Mouse (Mus musculus) kidney, embryonic 14.5 days (tissue): ENCODE measurements around the gene Scfd2. TPM values are rescaled to one million over a fixed set of nuclear protein-coding genes. Genes with fewer than 3 reads are reported as not detected.

Source experiments
- ATAC-seq: fragments of 200-750 bp; cut with Nextera tagmentation; 2 replicates; pipeline ENCODE4 v1.8.0; 2017; ENCODE audit warnings: moderate number of reproducible peaks, mild to moderate bottlenecking, moderate TSS enrichment, moderate library complexity; ENCODE audit not compliant: low FRiP score, low TSS enrichment
- H3K27ac ChIP-seq: fragments of 300-500 bp; sonication (generic); 2 replicates; pipeline ENCODE4 v1.5.1; 2014; ENCODE audit warnings: low read depth, mild to moderate bottlenecking, low read length, moderate library complexity, mixed read lengths
- H3K27me3 ChIP-seq: fragments of 300-500 bp; sonication (generic); 2 replicates; pipeline ENCODE4 v1.6.1; 2014; ENCODE audit warnings: mild to moderate bottlenecking, low read length; ENCODE audit not compliant: control insufficient read depth, insufficient read depth
- H3K36me3 ChIP-seq: fragments of 300-500 bp; sonication (generic); 2 replicates; pipeline ENCODE4 v1.6.1; 2014; ENCODE audit warnings: low read length, mixed read lengths; ENCODE audit not compliant: control insufficient read depth, insufficient read depth
- H3K4me1 ChIP-seq: fragments of 300-500 bp; sonication (generic); 2 replicates; pipeline ENCODE4 v1.6.1; 2014; ENCODE audit warnings: low read length, mixed read lengths; ENCODE audit not compliant: control insufficient read depth, insufficient read depth
- H3K4me2 ChIP-seq: fragments of 300-500 bp; sonication (generic); replicated peaks from 2 replicates; pipeline ENCODE4 v1.6.1; 2014; ENCODE audit warnings: low read depth, mild to moderate bottlenecking, low read length
- H3K4me3 ChIP-seq: fragments of 300-500 bp; sonication (generic); 2 replicates; pipeline ENCODE4 v1.5.1; 2014; ENCODE audit warnings: mild to moderate bottlenecking, low read length
- H3K9ac ChIP-seq: fragments of 300-500 bp; sonication (generic); 2 replicates; pipeline ENCODE4 v1.6.1; 2014; ENCODE audit warnings: low read depth, mild to moderate bottlenecking, low read length, moderate library complexity
- H3K9me3 ChIP-seq: fragments of 300-500 bp; sonication (generic); 2 replicates; pipeline ENCODE4 v1.6.1; 2016; ENCODE audit warnings: low read length; ENCODE audit not compliant: control insufficient read depth
- WGBS: fragments of 180-500 bp; shearing (Covaris S2); extraction: QIAGEN DNeasy Blood & Tissue Kit; methylation state at CpG from one replicate; pipeline ENCODE4 v1.1.7; 2014; 5-methylcytosine and 5-hydroxymethylcytosine counted together
- polyA plus RNA-seq: library from polyadenylated mRNA; unstranded; fragments of >200 nt; fragmentation: Nextera tagmentation; extraction: Ambion mirVana; gene quantifications from 2 replicates; pipeline ENCODE4 v1.2.1, GENCODE M21; 2014

Scfd2 gene
- polyA plus RNA-seq, 1 experiment from 2014 or later: 18.3 TPM

DNA sequence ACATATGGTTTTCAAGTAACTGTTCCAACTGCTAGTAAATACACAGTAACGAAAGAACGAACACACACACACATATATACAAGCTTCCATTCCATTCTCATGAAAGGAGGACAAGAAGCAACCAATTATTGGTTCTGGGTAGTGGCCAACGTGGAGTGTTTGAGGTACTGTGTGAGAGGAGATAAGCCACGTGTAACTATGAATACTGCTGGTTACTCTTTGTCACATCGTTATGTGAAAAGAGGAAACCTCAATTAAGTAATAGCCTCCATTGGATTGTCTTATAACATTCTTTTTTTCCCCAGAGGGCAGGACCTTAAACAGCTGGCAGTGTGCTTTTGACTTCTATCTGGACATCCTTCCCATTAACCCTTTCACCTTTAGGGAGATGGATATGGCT lies 4.5 kb downstream of the Scfd2 start:
- no peak overlapping the region for H3K4me3 ChIP-seq
- H3K27ac ChIP-seq: no peak overlapping the region
- no peak overlapping the region for H3K4me2 ChIP-seq
- H3K4me1 ChIP-seq: peaks cover 12% of the 10 kb centered on the region; the same call in 1 of the 2 replicates
- H3K9me3 ChIP-seq: no peaks in the 10 kb centered on the region
- WGBS: 88% methylated on average over 5 of the region's 5 CpGs
- ATAC-seq: no peak
- no peaks in the 10 kb centered on the region for H3K36me3 ChIP-seq
- H3K9ac ChIP-seq: no peak overlapping the region
- H3K27me3 ChIP-seq: no peaks in the 10 kb centered on the region

- Histone ChIP-seq H3K27ac (no peak overlapping the region), H3K4me1 (no peaks in the 10 kb centered on the region), H3K4me3 (no peak overlapping the region), H3K4me2 (no peak overlapping the region), H3K27me3 (no peaks in the 10 kb centered on the region), H3K36me3 (no peaks in the 10 kb centered on the region), H3K9me3 (no peaks in the 10 kb centered on the region), H3K9ac (no peak overlapping the region)
- ATAC-seq: no peak
Measured at GRCm38 (mm10) chr5:74511686-74512085, 19.9 kb downstream of the Scfd2 start.

- no peak for ATAC-seq
- Histone ChIP-seq H3K9ac (no peak overlapping the region), H3K27ac (no peak overlapping the region), H3K4me1 (no peaks in the 10 kb centered on the region), H3K36me3 (no peaks in the 10 kb centered on the region), H3K4me2 (no peak overlapping the region), H3K4me3 (no peak overlapping the region), H3K27me3 (no peaks in the 10 kb centered on the region), H3K9me3 (no peaks in the 10 kb centered on the region)
- WGBS: 82% methylated on average over 3 of the region's 3 CpGs
Measured at GRCm38 (mm10) chr5:74492705-74493104, 38.9 kb downstream of the Scfd2 start.

- H3K9ac ChIP-seq: no peak overlapping the region
- no peak overlapping the region for H3K27ac ChIP-seq
- H3K4me2 ChIP-seq: no peak overlapping the region
- H3K4me3 ChIP-seq: no peak overlapping the region
- no peaks in the 10 kb centered on the region for H3K27me3 ChIP-seq
- no peaks in the 10 kb centered on the region for H3K36me3 ChIP-seq
- no peaks in the 10 kb centered on the region for H3K4me1 ChIP-seq
- no peaks in the 10 kb centered on the region for H3K9me3 ChIP-seq
- ATAC-seq: no peak
- 93% methylated on average over 4 of the region's 4 CpGs for WGBS
Measured at GRCm38 (mm10) chr5:74484646-74485045, 46.9 kb downstream of the Scfd2 start.

GRCm38 (mm10) chr5:74482633-74483032 lies 48.9 kb downstream of the Scfd2 start:
- no peaks in the 10 kb centered on the region for H3K4me1 ChIP-seq
- H3K27ac ChIP-seq: no peak overlapping the region
- 67% methylated on average over 6 of the region's 6 CpGs for WGBS
- no peak for ATAC-seq
- H3K27me3 ChIP-seq: no peaks in the 10 kb centered on the region
- no peaks in the 10 kb centered on the region for H3K36me3 ChIP-seq
- H3K9me3 ChIP-seq: no peaks in the 10 kb centered on the region
- H3K4me3 ChIP-seq: no peak overlapping the region
- no peak overlapping the region for H3K4me2 ChIP-seq
- H3K9ac ChIP-seq: no peak overlapping the region

DNA sequence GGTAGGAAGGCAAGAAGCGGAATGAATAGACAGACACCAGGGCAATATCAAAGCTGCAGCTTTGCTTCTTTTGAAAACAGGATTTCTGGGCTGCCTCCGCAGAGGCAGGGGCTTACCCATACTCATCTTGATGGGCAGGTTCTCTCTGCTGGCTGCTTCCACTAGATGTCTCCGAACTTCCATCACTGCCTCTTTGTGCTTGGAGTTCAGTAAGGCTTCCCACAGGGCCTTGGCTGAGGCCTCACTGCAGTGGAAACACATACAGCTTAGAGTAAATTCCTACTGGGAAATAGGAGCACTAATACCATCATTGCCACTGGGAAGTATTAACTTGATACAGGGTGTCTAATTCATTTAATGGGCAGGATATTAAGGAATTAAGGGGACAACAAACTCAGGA lies 49.5 kb downstream of the Scfd2 start:
- Histone ChIP-seq H3K9ac (no peak overlapping the region), H3K4me1 (0 out of 2 replicates have a peak, but pooled peaks cover 2% of the 10 kb centered on the region), H3K36me3 (no peaks in the 10 kb centered on the region), H3K27ac (no peak overlapping the region), H3K4me3 (no peak overlapping the region), H3K4me2 (no peak overlapping the region), H3K27me3 (no peaks in the 10 kb centered on the region), H3K9me3 (no peaks in the 10 kb centered on the region)
- no peak for ATAC-seq
- WGBS: 70% methylated on average over 3 of the region's 3 CpGs

GRCm38 (mm10) chr5:74480409-74480808 lies 51.1 kb downstream of the Scfd2 start:
- ATAC-seq: peak; percentile 57; the same call in 1 of the 2 replicates
- WGBS: 60% methylated on average over 4 of the region's 4 CpGs
- Histone ChIP-seq H3K9ac (no peak overlapping the region), H3K4me1 (0 out of 2 replicates have a peak, but pooled peaks cover 2% of the 10 kb centered on the region), H3K36me3 (no peaks in the 10 kb centered on the region), H3K4me3 (no peak overlapping the region), H3K27me3 (no peaks in the 10 kb centered on the region), H3K4me2 (no peak overlapping the region), H3K9me3 (no peaks in the 10 kb centered on the region), H3K27ac (0 out of 2 replicates have a peak overlapping the region, but pooled peaks have one; percentile 30)

- Histone ChIP-seq H3K9ac (no peak overlapping the region), H3K4me3 (no peak overlapping the region), H3K36me3 (no peaks in the 10 kb centered on the region), H3K4me2 (no peak overlapping the region), H3K9me3 (no peaks in the 10 kb centered on the region), H3K4me1 (0 out of 2 replicates have a peak, but pooled peaks cover 2% of the 10 kb centered on the region), H3K27me3 (no peaks in the 10 kb centered on the region), H3K27ac (peak overlapping the region; percentile 67)
- no peak for ATAC-seq
- WGBS: 56% methylated on average over 4 of the region's 4 CpGs
Measured at GRCm38 (mm10) chr5:74479947-74480346, 51.6 kb downstream of the Scfd2 start.

DNA sequence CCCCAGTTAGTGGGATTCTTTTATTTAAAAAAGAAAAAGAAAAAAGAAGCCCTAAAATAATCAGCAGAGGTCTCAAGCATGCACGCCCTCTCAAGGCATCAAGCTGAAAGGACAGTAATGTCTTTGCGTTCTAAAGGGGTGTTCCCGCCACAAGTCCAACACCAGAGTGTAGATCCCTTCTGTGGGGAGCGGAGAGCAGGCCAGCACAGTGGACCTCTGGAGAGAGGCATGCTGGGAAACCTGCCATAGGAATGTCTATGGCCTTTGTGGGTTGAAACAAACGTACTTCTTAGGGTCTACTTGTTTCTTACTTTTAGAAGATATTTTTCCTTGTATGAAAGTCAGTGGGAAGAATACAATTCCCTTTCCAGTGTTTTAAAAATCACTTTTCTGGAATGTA lies 52.4 kb downstream of the Scfd2 start:
- Histone ChIP-seq H3K4me3 (no peak overlapping the region), H3K4me2 (no peak overlapping the region), H3K9me3 (no peaks in the 10 kb centered on the region), H3K9ac (no peak overlapping the region), H3K36me3 (no peaks in the 10 kb centered on the region), H3K27ac (peak overlapping the region; percentile 24; the same call in 1 of the 2 replicates), H3K27me3 (no peaks in the 10 kb centered on the region), H3K4me1 (0 out of 2 replicates have a peak, but pooled peaks cover 2% of the 10 kb centered on the region)
- ATAC-seq: no peak
- 75% methylated on average over 5 of the region's 5 CpGs for WGBS
